Mouse (Mus musculus) cerebellum, adult 9-11 months (tissue): ENCODE results near the gene 1190002N15Rik.

Experiments used
- DNase-seq: peaks from one replicate; pipeline ENCODE4 v3.0.0; 2022

Gene 1190002N15Rik

DNA sequence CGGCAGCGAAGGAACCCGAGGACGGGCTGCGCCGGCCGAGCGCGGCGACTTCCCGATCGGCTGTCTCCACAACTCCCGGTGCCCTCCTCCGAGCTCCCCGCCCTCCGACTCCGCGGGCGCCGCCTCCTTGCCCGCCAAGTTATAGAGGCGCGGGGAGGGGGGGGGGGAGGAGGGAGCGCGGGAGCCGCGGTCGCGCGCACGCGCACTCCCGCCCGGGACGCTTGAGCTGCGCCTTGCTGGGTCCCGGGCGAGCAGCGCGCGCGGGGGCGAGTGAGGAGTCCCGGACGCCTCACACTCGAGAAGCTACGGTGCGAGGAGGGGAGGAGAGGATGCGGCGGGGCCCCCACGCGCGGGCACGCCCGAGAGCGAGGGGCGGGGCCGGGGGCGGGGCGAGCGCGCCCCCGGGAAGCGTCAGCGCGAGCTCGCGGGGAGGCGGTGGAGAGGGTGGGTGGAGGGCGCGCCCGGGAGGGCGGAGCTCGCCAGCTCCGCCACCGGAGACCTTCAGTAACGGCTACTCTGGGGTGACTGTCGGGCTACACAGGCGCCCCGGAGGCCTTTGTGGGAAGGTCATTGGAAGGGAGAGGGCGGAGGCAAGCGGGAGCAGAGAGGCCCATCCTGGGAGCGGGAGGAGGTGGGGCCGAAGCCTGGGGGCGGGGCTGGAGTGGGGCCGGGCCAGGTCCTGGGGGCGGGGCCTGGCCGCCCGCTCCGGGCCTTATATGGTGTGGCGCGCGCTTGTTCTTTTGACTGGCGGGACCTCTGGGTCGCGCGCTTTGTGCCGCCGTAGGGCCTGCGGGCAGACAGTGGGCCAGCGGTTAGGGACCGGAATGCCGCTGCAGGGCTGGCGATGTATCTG, at the start of gene 1190002N15Rik:
Gene 1190002N15Rik, minus strand, starts transcription at position 112 of the 853 bp plus-strand sequence.
- DNase-seq: peak; percentile 97

DNA sequence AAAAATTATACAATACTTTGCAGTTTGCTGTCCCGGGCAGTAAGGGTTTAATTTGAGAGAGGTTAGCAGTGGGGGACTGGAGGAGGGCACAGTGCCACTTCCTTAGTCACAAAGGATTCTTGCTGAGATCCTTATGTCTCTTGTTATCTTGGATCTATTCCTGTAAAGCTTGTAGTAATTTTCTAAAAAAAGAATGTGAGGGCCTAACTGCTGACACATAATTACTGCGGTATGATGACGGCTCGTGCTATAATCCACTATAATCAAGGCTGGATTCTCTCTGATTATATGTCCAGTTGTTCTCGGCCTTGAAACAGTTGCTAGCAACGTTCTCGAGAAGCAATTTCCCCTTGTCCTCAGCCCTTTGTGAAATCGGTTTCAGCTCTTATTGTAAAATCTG, 44.4 kb upstream of the 1190002N15Rik start:
- DNase-seq: peak; percentile 92

DNA sequence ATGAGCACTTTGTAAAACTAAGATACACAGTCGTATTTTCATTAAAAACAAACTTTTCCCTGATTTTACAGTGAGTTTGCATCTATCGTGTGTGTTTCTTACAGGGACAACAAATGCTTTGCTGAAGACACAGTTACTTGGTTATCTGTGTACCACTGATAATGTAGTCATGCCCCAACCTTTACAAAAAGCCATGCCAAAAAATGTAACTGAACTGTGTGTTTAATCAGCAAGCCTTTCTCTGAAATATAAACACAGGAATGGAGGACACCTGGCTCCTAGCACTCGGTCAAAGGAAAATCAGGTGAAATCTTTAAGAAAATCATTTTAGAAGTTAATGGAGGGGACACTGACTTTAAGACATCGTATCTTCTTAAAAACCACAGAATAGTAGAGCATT, 43.8 kb upstream of the 1190002N15Rik start:
- DNase-seq: no peak

DNA sequence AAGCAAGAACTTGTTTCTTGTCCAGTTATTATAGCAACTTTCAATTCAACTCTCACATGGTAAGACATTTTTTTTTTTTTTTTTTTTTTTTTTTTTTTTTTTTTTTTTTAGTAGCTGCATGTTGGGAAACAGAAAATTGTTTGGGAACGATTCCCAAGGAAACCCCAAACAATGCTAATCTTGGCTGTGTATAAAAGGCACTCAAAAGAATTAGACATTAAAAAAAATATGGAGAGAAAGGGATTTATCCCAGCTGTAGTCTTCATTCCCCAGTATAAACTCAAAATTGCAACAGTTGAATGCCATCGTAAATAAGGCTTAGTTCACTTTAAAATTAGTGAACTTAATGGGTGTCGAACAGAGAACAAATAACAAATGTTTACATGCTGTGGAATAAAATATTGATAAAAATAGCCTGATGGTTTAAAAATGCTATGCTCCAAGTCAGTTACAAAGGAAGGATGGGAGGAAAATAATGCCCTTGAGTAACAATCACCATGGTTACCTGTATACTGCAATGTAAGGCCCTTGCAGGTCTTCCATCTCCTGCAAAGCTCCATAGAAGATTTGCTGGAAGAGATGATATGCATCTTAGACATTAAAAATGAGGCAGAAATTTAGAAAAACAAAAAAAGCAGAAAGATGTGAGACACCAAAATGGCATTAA, 42.3 kb upstream of the 1190002N15Rik start:
- DNase-seq: no peak

DNA sequence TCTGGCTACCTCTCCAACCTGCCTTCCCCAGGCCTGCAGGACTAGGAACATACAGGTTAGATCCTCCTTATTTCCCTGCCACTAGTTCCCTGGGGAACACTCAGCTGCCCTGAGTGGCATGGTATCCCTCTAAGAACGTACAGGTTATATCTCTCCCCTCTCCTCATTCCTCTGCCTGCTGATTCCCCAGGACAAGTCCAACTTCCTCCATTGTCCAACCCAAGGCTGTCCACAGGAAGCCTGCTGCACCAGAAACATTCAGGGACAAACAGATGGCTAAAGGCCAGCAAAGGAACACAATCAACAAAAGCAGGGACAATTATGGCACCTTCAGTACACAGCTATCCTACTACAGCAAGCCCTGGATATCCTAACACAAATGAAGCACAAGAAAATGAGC, 33.9 kb upstream of the 1190002N15Rik start:
- no peak for DNase-seq

DNA sequence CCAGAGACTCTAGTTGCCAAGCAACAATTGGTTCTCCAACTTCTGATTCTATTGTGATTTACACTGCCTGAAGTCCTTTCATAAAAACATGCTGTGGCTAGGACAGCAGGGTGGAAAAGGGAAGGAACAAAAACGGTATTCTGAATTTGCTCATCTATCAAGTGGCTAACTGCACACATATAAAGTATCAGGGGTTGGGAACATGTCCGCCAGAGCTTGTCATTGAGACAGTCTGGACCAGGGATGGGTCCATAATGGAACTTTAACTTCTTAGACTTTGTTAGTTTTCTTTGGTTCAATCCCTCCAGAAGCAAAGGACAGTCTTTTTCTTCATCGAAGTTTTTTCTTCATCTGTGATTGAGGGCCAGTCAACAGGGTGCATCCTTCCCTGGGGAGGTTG, 30.5 kb upstream of the 1190002N15Rik start:
- no peak for DNase-seq

DNA sequence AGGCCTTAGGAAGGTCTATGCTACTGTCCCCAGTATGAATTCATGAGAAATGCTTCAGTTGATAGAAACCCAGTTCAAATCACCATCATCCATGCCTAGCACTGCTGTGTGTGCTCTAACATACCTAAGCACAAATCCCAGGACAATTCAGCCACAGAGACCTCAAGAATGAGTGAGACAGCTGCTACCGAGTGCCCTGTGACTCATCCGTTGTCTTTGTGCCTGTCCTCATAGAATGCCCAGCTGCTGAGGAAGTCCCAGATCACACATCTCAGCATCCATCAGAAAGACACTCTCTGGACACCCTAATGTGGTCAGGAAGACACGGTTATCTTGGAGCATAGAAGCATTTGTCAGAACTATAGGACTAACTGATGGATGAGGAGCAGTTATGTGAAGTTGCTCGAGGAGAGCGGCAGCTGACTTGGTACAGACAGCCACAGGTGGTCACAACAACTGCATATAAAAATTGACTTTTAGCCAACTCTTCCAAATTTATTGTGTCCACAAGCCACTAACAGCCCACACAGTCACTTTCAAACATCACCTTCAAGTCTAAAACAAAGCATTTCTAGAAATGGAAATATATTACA, 29.9 kb upstream of the 1190002N15Rik start:
- no peak for DNase-seq

DNA sequence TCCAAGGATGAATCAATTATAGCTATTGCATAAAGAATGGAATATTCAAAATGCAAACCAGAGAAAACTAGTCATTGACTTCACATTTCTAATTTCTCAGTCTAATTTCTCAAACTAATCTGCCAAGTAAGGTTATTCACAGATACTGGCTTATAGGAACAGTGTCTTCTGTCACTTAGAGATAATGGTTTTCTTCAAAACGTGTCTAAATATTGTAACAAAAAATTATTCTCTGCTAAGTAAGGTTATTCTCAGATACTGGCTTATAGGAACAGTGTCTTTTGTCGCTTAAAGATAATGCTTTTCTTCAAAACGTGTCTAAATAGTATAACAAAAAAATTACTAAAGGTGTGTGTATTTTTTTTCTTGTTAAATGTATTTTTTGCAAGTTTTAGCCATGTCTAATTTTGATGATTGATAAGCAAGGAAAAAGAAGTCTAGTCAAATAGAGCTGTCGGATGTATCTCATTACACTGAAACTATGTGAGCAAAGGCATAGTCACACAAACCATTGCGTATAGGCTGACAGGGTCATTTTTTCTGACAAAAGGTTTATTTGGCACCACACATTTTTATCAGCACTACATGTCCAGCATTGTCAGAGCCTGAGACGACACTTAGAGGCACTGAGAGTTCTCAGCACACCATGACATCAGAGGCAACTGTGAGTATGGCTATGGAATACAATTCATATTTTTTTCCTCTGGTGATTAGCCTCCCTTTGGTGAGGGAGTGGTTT, 19.1 kb upstream of the 1190002N15Rik start:
- no peak for DNase-seq

DNA sequence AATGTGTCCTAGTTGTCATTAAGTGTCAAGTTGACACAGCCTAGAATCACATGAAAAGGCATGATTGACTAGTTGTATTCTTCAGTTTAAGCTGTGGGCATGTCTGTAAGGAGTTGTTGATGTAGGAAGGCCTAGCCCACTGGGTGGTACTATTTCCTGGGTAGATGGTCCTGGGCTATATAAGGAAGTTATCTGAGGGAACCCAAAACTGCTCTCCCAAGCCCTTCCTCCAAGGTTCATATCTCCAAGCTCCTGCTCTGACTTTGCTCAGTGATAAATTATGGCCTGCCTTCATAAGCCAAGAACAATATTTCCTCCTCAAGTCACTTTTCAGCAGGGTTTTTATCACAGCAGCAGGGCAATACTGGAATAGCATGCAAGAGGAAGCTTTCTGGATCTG, 18.4 kb upstream of the 1190002N15Rik start:
- no peak for DNase-seq

DNA sequence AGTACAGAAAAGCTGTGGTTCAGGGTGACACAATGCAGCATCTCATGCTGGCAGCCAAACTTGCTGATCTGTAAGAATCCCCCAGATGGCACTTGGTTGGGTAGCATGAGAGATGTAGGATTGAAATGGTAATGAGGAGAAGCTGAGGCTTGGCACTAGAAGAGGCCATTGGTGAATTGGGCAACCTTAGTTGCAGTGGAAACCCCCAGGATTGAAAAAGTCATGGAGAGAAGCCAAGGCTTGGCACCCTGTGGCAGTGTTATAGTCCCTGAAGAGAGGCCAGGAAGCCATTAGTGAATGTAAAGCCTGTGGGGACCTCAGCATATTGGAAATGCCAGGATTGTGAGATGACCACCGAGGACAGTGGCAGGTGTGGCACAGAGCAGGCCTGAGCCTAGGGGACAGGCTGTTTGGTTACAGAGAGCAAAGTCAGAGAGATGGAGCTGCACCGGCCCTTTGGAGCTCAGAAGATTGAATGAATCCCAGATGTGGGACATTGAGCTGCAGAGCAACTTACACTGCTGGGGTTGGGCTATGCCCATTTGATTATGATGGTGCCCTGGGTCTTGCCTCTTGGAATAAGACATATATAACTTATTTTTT, 12.7 kb upstream of the 1190002N15Rik start:
- DNase-seq: no peak

DNA sequence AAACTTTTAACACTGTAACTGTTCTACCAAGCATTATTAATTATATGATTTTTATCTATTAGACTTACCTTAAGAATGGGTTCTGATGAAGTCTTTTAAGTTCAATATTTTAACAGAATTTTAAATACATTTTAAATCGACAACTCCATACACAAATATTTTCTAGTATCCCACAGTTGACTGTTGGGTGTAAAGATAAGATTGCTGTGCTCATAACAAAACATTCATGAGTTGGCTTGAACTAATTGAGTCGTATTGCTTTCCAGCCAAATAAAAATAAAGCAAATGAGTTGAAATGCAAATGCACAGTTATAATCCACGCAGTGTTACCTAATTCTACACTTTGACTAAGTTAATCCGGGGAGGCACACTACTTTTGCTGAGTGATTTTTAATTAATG, 6.0 kb upstream of the 1190002N15Rik start:
- no peak for DNase-seq

DNA sequence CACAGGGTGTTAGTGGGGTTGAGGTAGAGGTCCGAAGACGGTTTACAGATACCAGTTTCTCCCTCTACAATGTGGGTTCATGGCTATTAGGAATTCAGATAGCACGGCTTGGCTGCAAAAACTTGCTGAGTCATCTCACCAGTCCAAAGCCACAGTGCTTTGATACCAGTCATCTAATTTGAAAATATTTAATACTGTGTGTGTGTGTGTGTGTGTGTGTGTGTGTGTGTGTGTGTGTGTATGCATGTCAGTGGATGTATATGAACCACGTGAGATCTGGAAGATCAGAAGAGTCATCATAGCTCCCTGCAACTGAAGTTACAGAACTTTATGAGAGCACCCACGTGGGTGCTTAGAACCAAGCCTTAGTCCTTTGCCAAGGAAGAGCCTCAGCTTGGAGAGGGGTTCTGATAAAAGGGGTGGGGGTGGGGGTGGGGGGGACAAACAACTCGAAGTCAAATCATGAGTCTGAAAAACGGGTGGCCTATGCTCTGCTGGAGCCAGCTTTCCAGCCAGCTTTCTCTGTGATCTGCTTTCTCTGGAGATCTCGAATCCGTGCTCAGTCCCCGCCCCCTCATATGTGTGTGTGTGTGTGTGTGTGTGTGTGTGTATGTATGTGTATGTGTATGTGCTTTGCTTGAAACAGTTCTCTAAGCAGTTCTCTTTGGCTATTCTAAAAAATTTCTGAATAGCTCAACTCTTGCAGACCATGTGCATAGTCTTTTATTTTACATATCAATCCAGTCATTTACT, 2.6 kb upstream of the 1190002N15Rik start:
- DNase-seq: no peak

DNA sequence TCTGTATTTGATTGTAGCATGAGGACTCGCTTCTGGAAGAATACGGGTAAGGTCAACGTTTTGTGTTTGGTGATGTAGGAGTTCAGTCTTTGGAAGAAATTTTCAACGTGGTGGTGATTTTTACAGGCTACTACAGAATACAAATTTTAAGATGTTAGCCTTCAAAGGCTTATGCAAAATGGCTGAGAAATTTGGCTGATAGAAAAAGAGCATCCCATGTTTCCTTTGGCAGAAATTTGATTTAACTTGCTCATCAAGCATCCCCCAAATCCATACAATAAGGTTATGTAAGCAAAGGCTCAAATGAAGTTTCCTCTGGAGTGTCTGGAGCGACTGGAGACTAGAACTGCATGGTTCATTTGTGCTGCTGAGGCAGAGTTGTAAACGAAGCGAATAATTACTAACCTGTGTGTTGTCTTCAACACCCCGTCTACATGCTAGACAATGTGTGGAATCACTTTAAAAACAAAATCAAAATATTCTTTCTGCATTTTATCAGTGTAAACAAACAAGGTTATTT, 1.5 kb upstream of the 1190002N15Rik start:
- no peak for DNase-seq

DNA sequence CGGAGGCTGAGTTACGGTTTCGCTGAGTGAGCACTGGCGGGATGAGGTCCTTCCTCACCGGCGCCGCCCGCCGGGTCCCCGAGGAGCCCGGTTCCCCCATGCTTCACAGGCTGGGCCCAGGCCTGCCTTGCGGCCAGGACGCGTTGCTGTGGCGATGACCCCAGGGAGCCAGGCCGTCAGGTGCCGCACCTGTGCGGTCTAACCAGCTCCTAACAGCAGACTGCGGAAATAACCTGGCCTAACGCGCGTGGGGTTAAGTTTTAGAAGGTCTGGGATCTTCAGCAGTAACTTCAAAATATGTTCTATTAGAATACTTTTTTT, 902 bp upstream of the 1190002N15Rik start:
- DNase-seq: no peak

DNA sequence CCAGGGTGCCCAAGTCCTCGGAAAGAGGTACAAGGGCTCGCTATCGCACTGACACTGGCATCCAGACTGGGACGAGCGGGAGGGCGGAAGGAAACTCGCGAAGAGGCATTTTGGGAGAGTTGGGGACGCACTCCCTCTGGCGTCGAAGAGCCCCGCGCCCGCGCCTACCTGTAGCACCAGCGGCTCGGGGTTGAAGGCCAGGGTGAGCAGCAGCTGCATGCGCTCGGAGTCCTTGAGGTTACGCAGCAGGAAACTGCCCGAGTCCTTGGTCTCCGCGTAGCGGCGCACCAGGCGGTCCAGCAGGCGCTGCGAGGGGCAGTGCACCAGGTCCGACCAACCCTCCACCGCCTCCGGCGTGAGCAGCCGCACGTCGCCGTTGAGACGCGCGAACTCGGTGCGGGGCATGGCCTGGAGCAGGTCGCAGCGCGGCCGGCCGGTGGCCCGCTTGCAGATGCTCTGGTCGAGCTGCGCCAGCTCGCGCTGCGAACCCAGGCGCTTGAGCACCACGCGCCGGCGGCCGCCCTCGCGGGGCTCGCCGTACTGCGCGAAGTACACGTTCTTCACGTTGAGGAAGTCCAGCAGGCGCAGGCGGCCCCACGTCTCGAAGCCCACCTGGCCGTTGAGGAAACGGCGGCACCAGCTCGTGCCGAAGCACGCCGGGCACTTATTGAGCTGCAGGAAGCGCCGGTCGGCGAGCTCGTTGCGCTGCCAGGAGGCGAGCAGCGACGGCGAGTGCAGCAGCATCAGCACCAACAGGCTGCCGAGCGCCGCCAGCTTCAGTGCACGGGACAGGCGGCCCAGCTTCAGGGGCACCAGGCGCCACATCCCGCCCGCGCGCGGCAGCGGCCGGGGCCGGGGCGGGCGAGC, 597 bp downstream of the 1190002N15Rik start:
- peak; percentile 85 for DNase-seq

DNA sequence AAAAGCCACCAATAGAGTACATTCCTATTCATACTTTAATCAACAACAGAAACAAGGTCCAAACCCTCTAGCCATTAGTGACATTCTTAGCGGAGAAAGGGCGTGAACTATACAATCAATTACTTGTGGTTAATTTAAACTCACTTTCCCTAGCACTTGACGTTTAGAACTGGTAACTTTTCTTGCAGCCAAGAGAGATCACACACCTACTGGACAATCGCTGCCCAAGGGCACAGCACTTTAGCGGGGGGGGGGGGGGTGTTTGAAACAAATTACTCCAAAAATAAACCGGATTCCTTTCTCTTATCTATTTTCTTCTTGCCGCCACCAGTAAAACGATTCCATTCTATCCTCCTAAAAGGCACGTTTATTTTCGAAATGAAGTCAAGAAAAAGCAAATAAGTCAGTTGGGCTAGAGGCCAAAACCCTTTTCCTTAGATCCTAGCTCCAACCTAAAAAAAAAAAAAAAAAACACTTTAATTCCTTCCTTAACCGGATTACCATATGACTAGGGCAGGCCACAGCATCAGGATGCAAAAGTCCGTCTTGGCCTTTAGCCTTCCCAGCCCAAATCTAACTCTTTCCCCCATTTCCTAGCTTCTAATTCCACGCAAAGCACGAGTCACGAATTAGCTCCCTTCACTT, 1.5 kb downstream of the 1190002N15Rik start:
- DNase-seq: no peak

DNA sequence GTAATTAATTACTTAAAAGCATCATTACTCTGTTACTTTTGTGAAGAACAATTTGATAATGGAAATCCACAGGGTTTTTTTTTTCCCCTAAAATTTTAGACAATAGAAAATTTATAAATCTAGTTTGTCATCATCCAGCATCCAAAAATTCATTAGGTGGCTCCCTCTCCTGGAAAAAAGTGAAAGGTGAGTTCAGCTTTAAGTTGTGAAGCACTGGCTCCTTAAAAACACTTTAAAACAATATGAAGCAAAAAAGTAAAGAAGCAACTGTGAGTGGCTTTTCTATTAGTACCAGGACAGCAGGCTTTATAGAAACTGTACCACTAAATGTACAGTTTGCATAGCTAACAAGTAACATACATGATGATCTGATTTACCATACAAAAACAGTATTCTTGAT, 3.1 kb downstream of the 1190002N15Rik start:
- no peak for DNase-seq

DNA sequence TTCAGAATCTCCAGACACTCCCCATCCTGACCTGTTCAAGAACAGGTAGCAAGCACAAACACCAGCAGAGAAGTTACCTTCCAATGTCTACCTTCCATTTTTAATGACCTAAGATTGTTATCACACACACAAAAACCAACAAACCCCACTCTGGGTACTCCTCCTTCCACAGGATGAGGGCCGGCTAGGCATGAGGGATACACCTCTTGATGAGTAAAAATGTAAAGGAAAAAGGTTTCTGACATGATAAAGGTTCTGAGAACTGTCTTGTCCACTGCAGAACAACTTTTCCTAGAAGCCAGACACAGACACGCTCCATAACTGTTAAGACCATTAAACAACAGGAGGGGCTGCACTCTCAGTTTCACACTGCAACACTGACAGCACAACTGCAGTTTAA, 3.7 kb downstream of the 1190002N15Rik start:
- no peak for DNase-seq

DNA sequence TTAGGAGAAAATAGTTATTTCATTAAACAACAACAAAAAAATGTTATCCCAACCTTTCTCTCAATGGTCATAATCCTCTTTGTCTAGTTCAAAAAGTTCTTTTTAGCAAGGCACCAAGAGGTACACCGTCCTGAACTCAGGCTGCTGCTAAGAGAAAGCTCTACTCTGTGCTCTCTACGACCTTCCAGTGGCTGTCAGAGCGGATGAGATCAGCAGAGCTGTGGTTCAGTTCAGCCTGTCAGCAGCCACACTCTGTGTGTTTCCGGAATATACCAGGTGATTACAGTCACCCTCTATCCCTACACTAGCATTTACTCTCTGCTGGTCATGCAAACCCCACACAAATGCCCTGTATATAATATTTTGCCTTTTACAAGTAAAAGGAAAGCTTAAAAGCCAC, 4.2 kb downstream of the 1190002N15Rik start:
- peak; percentile 63 for DNase-seq

DNA sequence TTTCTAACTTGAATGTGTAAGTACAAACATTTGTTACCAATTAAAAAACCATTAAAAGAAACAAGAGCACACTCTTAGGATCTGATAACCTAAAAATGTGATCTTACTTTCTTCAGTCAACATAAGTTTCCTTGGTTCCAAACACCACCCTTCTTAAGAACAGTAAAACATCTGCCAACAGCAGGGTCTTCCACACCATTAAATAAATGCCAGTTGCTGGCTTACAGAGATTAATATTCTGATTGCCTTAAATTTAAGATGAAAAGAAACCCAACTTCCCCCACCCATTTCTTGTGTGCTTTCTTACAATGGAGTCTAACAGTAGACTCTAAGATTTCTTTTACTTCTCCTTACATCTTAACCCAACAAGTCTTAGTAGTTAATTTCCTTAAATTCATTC, 7.9 kb downstream of the 1190002N15Rik start:
- DNase-seq: peak; percentile 1
